Mouse (Mus musculus) heart, postnatal 14 days (tissue): ENCODE results near the gene Id1. TPM values are rescaled to one million over a fixed set of nuclear protein-coding genes. Genes with fewer than 3 reads are reported as not detected.
A peak's percentile ranks its signal among the peaks of the same experiment; 100 is the strongest.

ENCODE experiments used
- DNase-seq, 2 experiments: peaks; one replicate each; pipeline ENCODE4 v3.0.0; 2021 to 2022
- intact Hi-C: fragments of 180-260 bp; cut with DNase I; formaldehyde crosslinking; loops from one replicate; pipeline ENCODE4 v1.15.1; 2025
- long read RNA-seq, 2 experiments: library from polyadenylated mRNA; stranded (forward); transcript quantifications; one replicate each; pipeline ENCODE4 v2.0.0; 2021
- total RNA-seq, 2 experiments: library from RNA; stranded (reverse); gene quantifications; 2 replicates each; pipeline ENCODE4 v1.2.3; 2021

Id1 gene
- 10 to 100 TPM; 82.1 to 85.3 TPM for total RNA-seq
- long read RNA-seq, experiment 1, transcript Id1-201 (2 exons, 934 nt): major isoform, 29 of 34 reads
- long read RNA-seq, experiment 1, partial matches to known transcripts: 0 of 34 reads
- long read RNA-seq, experiment 1, other reads (novel, unspliced or antisense): 2 of 34 reads
- long read RNA-seq, experiment 2, transcript Id1-201 (2 exons, 934 nt): major isoform, 13 of 14 reads
- long read RNA-seq, experiment 2, partial matches to known transcripts: 0 of 14 reads
- long read RNA-seq, experiment 2, other reads (novel, unspliced or antisense): 1 of 14 reads

GRCm38 (mm10) chr2:152736090-152736601 is at the start of gene Id1:
Gene Id1, plus strand, starts transcription at chr2:152736251.
- DNase-seq: peak; percentile 84 to 86
- intact Hi-C loops: loop anchor here (2.0 kb wide), 1 partner anchor 29 kb away; no protein-coding TSS in a partner anchor

DNA sequence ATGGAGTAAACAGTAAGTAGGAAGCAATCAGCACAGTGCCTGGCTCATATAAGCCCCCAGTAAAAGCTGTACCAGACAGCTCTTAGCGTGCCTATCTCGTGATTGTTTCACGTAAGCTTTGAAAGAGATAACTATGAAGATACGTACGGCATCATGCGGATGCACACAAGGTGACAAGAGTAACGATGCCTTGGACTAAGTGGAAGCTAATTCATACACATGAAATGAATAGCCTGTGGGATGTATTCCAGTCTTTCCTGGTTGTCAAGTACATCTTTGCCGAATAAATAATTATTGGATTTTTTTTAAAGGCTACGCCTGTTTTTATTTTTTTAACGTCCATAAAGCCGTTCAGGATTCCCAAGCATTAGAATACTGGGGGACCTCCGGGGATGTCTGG is 49.7 kb upstream of the Id1 start:
- intact Hi-C loops: no loop called here
- no peak for DNase-seq

- DNase-seq: peak; percentile 94 to 97
- intact Hi-C loops: no loop called here
These were observed 49.2 kb upstream of the Id1 start, which contains the start of gene Mcts2 for GRCm38 (mm10) chr2:152686806-152687267. Gene Mcts2, plus strand, starts transcription at chr2:152687035.

DNA sequence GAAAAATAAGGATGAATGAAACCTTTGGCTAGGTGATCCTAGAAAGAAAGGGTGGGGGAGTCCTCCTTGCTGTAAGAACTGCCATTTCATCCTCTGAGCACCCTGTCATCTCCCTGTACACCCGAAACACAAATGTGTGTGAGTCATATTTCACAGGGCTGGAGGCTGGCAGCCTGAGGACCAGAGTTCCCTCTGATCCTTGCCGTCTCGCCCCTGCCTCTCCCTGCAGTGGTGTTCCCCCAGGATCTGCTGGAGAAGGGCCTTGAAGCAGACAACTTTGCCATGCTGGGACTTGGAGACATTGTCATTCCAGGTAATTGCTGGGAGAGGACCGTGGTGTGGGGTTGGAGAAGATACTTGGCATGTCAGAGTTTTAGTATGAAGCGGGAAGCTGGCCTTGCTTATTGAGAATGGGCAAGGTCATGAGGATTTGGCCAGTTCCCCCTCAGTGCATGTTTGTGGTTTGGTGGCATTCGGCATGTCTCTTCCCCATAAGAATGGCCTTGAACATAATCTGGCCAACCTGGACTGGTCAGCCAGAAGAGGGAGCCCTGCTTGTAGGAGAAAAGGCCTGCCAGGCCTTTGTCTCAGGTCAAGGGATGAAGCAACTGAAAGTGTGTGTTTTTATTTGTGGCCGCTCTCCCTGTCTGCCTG is 44.4 kb upstream of the Id1 start:
- intact Hi-C loops: no loop called here
- DNase-seq: peak in 1 of 2 experiments; percentile 46

GRCm38 (mm10) chr2:152693233-152693632 is 42.8 kb upstream of the Id1 start:
- peak; percentile 75 to 76 for DNase-seq
- intact Hi-C loops: no loop called here

- no peak for DNase-seq
- intact Hi-C loops: no loop called here
These were observed 42.3 kb upstream of the Id1 start for GRCm38 (mm10) chr2:152693735-152694134.

- intact Hi-C loops: no loop called here
- peak in 1 of 2 experiments; percentile 45 for DNase-seq
These were observed 41.3 kb upstream of the Id1 start for GRCm38 (mm10) chr2:152694708-152695107.

- intact Hi-C loops: loop anchor here (1.0 kb wide), 3 partner anchors 46 to 135 kb away; partner anchors contain the start of gene Bcl2l1
- DNase-seq: no peak
These were observed 40.0 kb upstream of the Id1 start for GRCm38 (mm10) chr2:152696016-152696415.

DNA sequence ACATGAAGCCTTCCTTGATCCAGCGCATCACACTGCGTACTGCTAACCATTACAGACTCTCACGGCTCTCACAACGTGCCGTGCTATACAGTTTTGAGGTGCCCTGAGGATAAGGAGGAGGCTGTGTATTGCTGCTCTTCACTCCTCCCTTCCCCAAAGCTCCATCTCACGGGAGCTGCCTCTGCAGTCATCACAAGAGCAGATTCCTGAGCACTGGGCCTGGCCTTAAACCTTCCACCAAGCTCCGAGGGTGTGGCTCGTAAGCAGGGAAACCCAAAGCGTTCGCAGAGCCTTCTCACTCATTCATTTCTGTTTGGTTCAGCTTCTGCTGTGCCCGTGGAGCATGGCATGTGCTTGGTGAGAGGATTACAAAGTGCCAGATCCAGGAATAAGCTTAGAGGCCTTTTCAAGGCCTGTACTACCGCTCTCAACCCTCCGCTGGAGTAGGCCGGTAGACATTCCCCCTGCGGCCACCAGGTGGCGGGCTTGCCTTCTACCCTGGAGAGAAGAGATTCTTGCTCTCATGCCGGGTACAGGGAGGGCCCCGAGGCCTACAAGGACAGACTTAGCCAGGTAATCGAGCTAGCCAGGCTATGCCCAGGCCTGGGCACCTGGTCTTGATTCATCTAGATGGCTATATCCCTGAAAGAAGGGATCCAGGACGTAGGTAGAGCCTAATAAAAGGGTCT is 39.4 kb upstream of the Id1 start:
- DNase-seq: peak; percentile 92 to 97
- intact Hi-C loops: loop anchor here (1.0 kb wide), 3 partner anchors 46 to 135 kb away; partner anchors contain the start of gene Bcl2l1

DNA sequence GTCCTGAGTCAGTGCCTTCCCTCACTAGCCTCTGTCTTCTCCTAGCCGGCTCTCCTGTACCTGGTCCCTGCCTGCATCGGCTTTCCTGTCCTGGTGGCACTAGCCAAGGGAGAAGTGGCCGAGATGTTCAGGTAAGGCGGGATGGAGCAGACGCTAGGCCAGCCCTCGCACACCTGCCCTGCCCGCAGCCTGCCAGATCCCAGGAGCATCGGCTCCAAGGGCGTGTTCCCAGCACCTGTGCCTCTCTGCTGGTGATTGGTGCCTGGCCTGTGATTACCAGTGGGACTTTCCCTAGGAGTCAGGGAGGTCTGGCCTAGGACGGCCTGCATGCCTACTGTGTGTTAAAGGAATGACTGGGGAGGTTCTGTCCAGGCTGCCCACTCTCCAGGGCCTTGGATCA is 35.9 kb upstream of the Id1 start:
- no peak for DNase-seq
- intact Hi-C loops: no loop called here

DNA sequence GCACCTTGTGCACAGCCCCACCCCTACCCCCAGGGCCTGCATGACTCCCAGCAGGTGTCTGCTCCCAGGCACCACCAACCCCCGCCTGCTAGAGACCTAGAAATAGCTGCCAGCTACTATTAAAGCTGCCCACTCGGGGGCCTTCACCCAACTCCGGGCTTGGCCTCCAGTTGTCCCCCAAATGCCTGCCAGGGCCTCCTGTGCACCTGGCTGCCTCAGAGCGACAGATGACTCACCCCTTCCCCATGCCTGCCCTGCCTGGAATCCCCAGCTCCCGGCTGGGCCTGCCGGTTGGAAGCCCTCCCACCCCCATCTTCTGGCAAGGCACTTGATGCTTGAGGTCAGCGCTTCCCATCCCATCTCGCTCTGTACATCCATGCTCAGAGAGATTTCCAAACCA is 35.3 kb upstream of the Id1 start:
- DNase-seq: no peak
- intact Hi-C loops: no loop called here

GRCm38 (mm10) chr2:152703596-152704255 is 32.3 kb upstream of the Id1 start:
- no peak for DNase-seq
- intact Hi-C loops: no loop called here

- intact Hi-C loops: no loop called here
- no peak for DNase-seq
These were observed 31.8 kb upstream of the Id1 start for GRCm38 (mm10) chr2:152704256-152704605.

DNA sequence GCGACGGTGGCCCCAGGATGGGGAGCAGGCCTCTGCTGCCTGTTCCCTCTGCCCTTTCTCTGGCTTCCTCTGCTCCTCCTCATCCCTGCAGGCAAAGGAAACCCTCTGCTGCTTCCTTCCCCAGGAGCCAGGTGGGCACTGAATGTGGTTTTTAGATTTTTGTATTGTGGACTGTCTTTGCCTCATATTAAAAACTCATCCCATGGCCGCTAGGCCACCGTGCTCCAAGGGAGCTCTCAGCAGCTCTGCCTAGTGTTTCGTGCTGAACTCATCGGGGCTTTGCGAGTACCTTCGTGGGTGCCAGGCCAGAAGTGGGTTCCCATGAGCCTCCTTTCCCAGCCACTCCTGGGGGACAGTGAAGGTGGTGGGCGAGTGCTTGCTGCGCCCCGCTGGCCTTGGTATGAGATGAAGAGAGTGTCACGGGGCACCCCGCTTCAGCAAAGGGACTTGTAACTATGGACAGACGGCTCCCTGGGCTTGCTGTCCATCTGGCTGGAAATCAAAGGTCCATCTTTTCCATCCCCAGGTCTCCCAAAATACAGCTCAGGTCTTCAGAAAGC is 31.2 kb upstream of the Id1 start:
- DNase-seq: no peak
- intact Hi-C loops: no loop called here

GRCm38 (mm10) chr2:152705993-152706571 is 30.0 kb upstream of the Id1 start:
- peak; percentile 70 to 74 for DNase-seq
- intact Hi-C loops: loop anchor here (2.0 kb wide), 1 partner anchor 31 kb away; the partner anchor contains the start of gene Id1

DNA sequence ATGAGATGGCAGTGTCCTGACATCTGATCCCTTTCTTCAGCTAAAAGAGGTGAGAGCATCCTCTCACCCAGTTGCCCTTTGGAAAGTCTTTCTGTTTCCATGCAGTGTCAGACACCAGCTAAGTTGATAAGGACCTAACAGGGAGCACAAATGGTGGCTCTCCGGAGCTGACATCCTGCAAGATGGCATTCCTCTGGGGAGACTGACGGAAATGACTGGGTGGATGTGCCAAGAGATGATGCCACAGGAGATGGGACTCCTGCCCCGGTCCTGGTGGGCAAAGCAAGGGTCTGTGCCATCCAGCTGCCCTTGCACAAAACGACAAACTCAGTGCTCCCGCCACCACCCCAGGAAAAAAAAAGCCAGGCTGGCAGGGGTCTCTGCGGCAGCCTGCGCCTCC is 28.9 kb upstream of the Id1 start:
- intact Hi-C loops: loop anchor here (2.0 kb wide), 1 partner anchor 30 kb away; the partner anchor contains the start of gene Id1

DNA sequence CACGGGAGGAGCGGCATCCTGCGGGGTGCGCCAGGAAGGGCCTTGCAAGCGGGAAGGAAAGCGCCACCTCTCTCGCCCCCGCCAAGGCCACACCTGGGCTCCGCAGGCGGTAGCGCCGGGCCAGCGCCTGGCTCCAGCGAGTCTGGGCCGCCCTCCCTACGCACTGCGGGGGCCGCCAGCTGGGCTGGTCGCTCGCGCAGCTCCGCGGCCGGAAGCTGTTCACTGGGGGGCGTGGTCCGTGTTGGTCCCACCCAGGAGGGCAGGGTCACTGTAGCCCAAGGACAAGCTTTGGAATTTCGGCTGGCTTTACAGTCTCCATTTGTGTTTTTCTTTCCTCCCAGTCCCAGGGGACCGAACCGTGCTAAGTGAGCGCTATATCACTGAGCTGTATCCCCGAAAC is 28.4 kb upstream of the Id1 start:
- intact Hi-C loops: loop anchor here (2.0 kb wide), 2 partner anchors 15 to 29 kb away; partner anchors contain the start of gene Id1
- peak; percentile 95 to 96 for DNase-seq

More for the DNA sequence above, 28.9 kb upstream of the Id1 start:
- no peak for DNase-seq

DNA sequence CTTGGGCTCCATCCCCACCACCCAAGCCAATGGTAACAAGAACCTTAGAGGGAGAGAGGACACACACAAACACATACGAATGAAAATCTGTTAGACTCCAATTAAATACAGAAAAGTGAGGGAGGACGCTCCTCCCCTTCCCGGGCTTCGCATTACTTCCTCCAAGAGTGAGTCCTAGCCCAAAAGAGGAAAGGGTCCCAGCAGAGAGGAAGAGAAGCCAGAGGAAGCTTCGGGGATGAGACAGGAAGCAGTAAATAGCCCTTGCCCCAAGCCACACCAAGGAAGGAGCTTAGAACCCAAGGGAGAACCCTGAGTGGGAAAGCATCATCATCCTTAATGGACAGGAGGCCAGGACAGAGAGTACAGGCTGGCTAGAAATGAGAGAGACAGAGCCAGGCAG is 27.0 kb upstream of the Id1 start:
- intact Hi-C loops: loop anchor here (2.0 kb wide), 1 partner anchor 14 kb away; no protein-coding TSS in a partner anchor

GRCm38 (mm10) chr2:152716241-152716772 is 19.7 kb upstream of the Id1 start:
- no peak for DNase-seq

More for the DNA sequence above, 27.0 kb upstream of the Id1 start:
- DNase-seq: no peak

More at GRCm38 (mm10) chr2:152716241-152716772, 19.7 kb upstream of the Id1 start:
- intact Hi-C loops: no loop called here
